9 mouse cellular contexts compared by ENCODE assay signal in genomic region chr2:28068537-28068878, GRCm38 (mm10). TPM values are rescaled to one million over a fixed set of nuclear protein-coding genes. Genes with fewer than 3 reads are reported as not detected.
DNase-seq lines count a peak whose midpoint lies in the region; ATAC-seq and TF ChIP-seq lines count a peak whose summit lies in the region.
"Had no signal": no experiment of that assay in that cellular context is flagged by ENCODE, and none has a peak within 500 bp of the region (broad histone marks: within the 10 kb centered on the region; RNA-seq: fewer than 3 reads in every experiment).

No protein-coding gene starts in this region.

- no peak overlapping the region for H3K27ac ChIP-seq in cerebellum, adult 2 months (ENCODE audit: insufficient read depth, low read length)
- H3K27ac ChIP-seq in hindbrain, embryonic 13.5 days: peak overlapping the region; percentile 49; the same call in 1 of the 2 replicates
- H3K27ac ChIP-seq in liver, embryonic 11.5 days (ENCODE audit: low read depth, low read length): peak overlapping the region; percentile 40; the same call in 1 of the 2 replicates
- H3K27ac ChIP-seq: limb, embryonic 15.5 days had no signal

- WGBS in cerebellum, adult 2 months: 50% methylated on average over 9 of the region's 9 CpGs
- 49% methylated on average over 9 of the region's 9 CpGs for WGBS in hindbrain, embryonic 13.5 days
- WGBS in liver, embryonic 11.5 days: 89% methylated on average over 9 of the region's 9 CpGs

- H3K36me3 ChIP-seq in hindbrain, embryonic 13.5 days: no peaks in the 10 kb centered on the region
- no peaks in the 10 kb centered on the region for H3K36me3 ChIP-seq in liver, embryonic 11.5 days (ENCODE audit: control insufficient read depth, insufficient read depth, low read length)
- H3K36me3 ChIP-seq: limb, embryonic 15.5 days had no signal

- no peak for ATAC-seq in cerebellum, adult (ENCODE audit: insufficient number of reproducible peaks, low FRiP score, low TSS enrichment)
- ATAC-seq in hindbrain, embryonic 13.5 days (ENCODE audit: low FRiP score): peak; percentile 83
- ATAC-seq in liver, embryonic 11.5 days (replicated peaks; ENCODE audit: low FRiP score): no peak

- H3K4me3 ChIP-seq in cerebellum, adult 2 months (replicated peaks; ENCODE audit: insufficient read depth, low read depth, low read length): no peak overlapping the region
- H3K4me3 ChIP-seq in hindbrain, embryonic 13.5 days: no peak overlapping the region
- no peak overlapping the region for H3K4me3 ChIP-seq in liver, embryonic 11.5 days (ENCODE audit: low read depth, low read length)
- H3K4me3 ChIP-seq: limb, embryonic 15.5 days had no signal

- no peak for TF ChIP-seq CTCF in cerebellum, adult 2 months (IDR thresholded peaks at IDR 0.05; ENCODE audit: borderline replicate concordance, insufficient read depth, low read depth, low read length)

- no peak for TF ChIP-seq POLR2A in cerebellum, adult 2 months (IDR thresholded peaks at IDR 0.05; ENCODE audit: borderline replicate concordance, insufficient read depth, low read length)

- no peaks in the 10 kb centered on the region for H3K9me3 ChIP-seq in hindbrain, embryonic 13.5 days
- H3K9me3 ChIP-seq in liver, embryonic 11.5 days (ENCODE audit: control insufficient read depth, low read length): no peaks in the 10 kb centered on the region
- H3K9me3 ChIP-seq: limb, embryonic 15.5 days had no signal

- H3K4me1 ChIP-seq in cerebellum, adult 2 months (ENCODE audit: control insufficient read depth, insufficient read depth, low read length): peaks cover 27% of the 10 kb centered on the region
- H3K4me1 ChIP-seq in hindbrain, embryonic 13.5 days (replicated peaks): peaks cover 20% of the 10 kb centered on the region
- H3K4me1 ChIP-seq in liver, embryonic 11.5 days (replicated peaks; ENCODE audit: control insufficient read depth, insufficient read depth, low read length): peaks cover 11% of the 10 kb centered on the region

- H3K27me3 ChIP-seq in cerebellum, adult 2 months (ENCODE audit: control insufficient read depth, insufficient read depth, low read length): no peaks in the 10 kb centered on the region
- H3K27me3 ChIP-seq in hindbrain, embryonic 13.5 days: no peaks in the 10 kb centered on the region
- H3K27me3 ChIP-seq in liver, embryonic 11.5 days (replicated peaks; ENCODE audit: control insufficient read depth, insufficient read depth, low read length): no peaks in the 10 kb centered on the region
- H3K27me3 ChIP-seq: limb, embryonic 15.5 days had no signal

- DNase-seq in cerebellum, adult 11-12 months: peak; percentile 28
- peak; percentile 10 to 26 for DNase-seq in cerebellum, adult 2 months
- no peak for DNase-seq in liver, embryonic 11.5 days (ENCODE audit: low spot score)
- DNase-seq in right cerebral cortex, postnatal 4 days: peak; percentile 56
- no peak for DNase-seq in thymus, postnatal 36 days
- DNase-seq in MN1 (ENCODE audit: low spot score): no peak

- no peak overlapping the region for H3K4me2 ChIP-seq in hindbrain, embryonic 13.5 days
- no peak overlapping the region for H3K4me2 ChIP-seq in liver, embryonic 11.5 days
- H3K4me2 ChIP-seq: limb, embryonic 15.5 days had no signal

- H3K9ac ChIP-seq in hindbrain, embryonic 13.5 days: no peak overlapping the region
- H3K9ac ChIP-seq in liver, embryonic 11.5 days (ENCODE audit: low read depth, low read length): no peak overlapping the region
- H3K9ac ChIP-seq: limb, embryonic 15.5 days had no signal

RNA-seq across cellular contexts. Expression of gene Fcnb, which starts 16.2 kb away (rescaled TPM):
- not detected in 2 replicates for polyA plus RNA-seq in cerebellum, adult 2 months (2012; rRNA removed)
- 0.19 TPM in 1 of 2 replicates, not detected in the other for polyA plus RNA-seq in hindbrain, embryonic 13.5 days (2015; fragmentation: Nextera tagmentation; extraction: Ambion mirVana)
- 4.1 and 5.6 TPM in 2 replicates for polyA plus RNA-seq in liver, embryonic 11.5 days (2014; fragmentation: Nextera tagmentation; extraction: Ambion mirVana)

Comparison
In these comparisons a context has a peak if more than half of its experiments do, and no peak if none do; other contexts are left out.
1. DNase-seq: peak in cerebellum, adult 11-12 months (single experiment), cerebellum, adult 2 months (2 of 2) and right cerebral cortex, postnatal 4 days (single experiment); none in liver, embryonic 11.5 days (single experiment), thymus, postnatal 36 days (0 of 2) and MN1 (single experiment).